Mouse (Mus musculus) forebrain, embryonic 11.5 days (tissue): ENCODE measurements around the gene Itgb2l. TPM values are rescaled to one million over a fixed set of nuclear protein-coding genes. Genes with fewer than 3 reads are reported as not detected.

ENCODE experiments used
- ATAC-seq: fragments of 200-750 bp; cut with Nextera tagmentation; replicated peaks from 2 replicates; pipeline ENCODE4 v1.8.0; 2017; ENCODE audit warnings: moderate TSS enrichment; ENCODE audit not compliant: low FRiP score
- DNase-seq: peaks from one replicate; pipeline ENCODE4 v3.0.0-alpha.2; 2017; ENCODE audit warnings: low spot score
- H3K27ac ChIP-seq: fragments of 300-500 bp; sonication (generic); 2 replicates; pipeline ENCODE4 v1.5.1; 2014; ENCODE audit warnings: low read depth, low read length
- H3K27me3 ChIP-seq: fragments of 300-500 bp; sonication (generic); 2 replicates; pipeline ENCODE4 v1.6.1; 2014; ENCODE audit warnings: mild to moderate bottlenecking, low read length, mixed read lengths; ENCODE audit not compliant: control insufficient read depth, insufficient read depth
- H3K36me3 ChIP-seq: fragments of 300-500 bp; sonication (generic); 2 replicates; pipeline ENCODE4 v1.6.1; 2014; ENCODE audit warnings: mild to moderate bottlenecking, low read length, moderate library complexity, mixed read lengths; ENCODE audit not compliant: control insufficient read depth, insufficient read depth
- H3K4me1 ChIP-seq: fragments of 300-500 bp; sonication (generic); replicated peaks from 2 replicates; pipeline ENCODE4 v1.6.1; 2014; ENCODE audit warnings: low read length, mixed read lengths; ENCODE audit not compliant: control insufficient read depth, insufficient read depth
- H3K4me2 ChIP-seq: fragments of 300-500 bp; sonication (generic); 2 replicates; pipeline ENCODE4 v1.6.1; 2014; ENCODE audit warnings: low read depth, mild to moderate bottlenecking, low read length, moderate library complexity, mixed read lengths; ENCODE audit not compliant: severe bottlenecking
- H3K4me3 ChIP-seq: fragments of 300-500 bp; sonication (generic); 2 replicates; pipeline ENCODE4 v1.5.1; 2014; ENCODE audit warnings: low read depth, low read length
- H3K9ac ChIP-seq: fragments of 300-500 bp; sonication (generic); 2 replicates; pipeline ENCODE4 v1.6.1; 2014; ENCODE audit warnings: low read length
- H3K9me3 ChIP-seq: fragments of 300-500 bp; sonication (generic); 2 replicates; pipeline ENCODE4 v1.6.1; 2016; ENCODE audit warnings: low read length, mixed read lengths; ENCODE audit not compliant: control insufficient read depth
- WGBS: fragments of 180-500 bp; shearing (Covaris S2); extraction: QIAGEN DNeasy Blood & Tissue Kit; methylation state at CpG from one replicate; pipeline ENCODE4 v1.1.7; 2014; 5-methylcytosine and 5-hydroxymethylcytosine counted together
- polyA plus RNA-seq: library from polyadenylated mRNA; unstranded; fragments of >200 nt; fragmentation: Nextera tagmentation; extraction: Ambion mirVana; gene quantifications from 2 replicates; pipeline ENCODE4 v1.2.1, GENCODE M21; 2014

The Itgb2l gene
- polyA plus RNA-seq, 1 experiment from 2014 or later, result not detected

GRCm38 (mm10) chr16:96384741-96385140 is 58.7 kb downstream of the Itgb2l start:
- H3K9ac ChIP-seq, result no peak overlapping the region
- DNase-seq (no peak), ATAC-seq (no peak)
- no peak overlapping the region for H3K4me3 ChIP-seq
- H3K27me3 ChIP-seq, result no peaks in the 10 kb centered on the region
- no peaks in the 10 kb centered on the region for H3K4me1 ChIP-seq
- H3K27ac ChIP-seq, result no peak overlapping the region
- H3K9me3 ChIP-seq, result no peaks in the 10 kb centered on the region
- H3K4me2 ChIP-seq, result no peak overlapping the region
- no peaks in the 10 kb centered on the region for H3K36me3 ChIP-seq

DNA sequence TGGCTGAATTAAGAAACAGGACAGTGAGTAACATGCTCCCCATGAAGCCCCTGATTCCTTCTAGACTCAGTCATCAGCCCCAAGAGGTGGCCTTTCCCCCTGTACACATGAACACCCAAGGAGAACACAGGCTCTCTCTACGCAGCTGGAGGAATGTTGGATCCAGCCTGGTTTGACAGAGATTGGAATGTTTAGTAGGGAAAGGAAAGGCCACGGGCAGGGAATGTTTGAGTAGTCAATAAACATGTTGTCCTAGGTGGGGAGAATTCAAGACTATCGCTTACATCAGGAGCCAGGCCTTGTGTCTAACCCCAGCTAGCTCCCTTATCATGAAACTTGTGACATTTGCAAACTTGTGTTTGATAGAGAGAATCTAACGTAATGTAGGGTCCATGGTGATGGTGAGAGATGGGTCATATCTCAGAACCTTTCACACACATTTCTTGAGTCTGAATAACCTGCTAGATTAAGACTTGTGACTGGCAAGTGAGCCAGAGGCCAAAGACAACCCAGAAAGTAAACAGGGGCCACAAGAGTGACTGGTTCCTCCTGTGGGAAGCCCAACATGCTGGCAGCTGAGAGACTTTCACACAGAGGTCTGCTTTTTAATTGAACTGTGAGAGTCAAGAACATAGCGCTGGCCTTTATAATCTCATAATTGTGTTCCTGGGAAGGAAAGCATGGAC is 60.8 kb downstream of the Itgb2l start:
- ATAC-seq (no peak), DNase-seq (no peak)

GRCm38 (mm10) chr16:96381435-96381834 is 62.0 kb downstream of the Itgb2l start:
- H3K4me3 ChIP-seq, result no peak overlapping the region
- no peaks in the 10 kb centered on the region for H3K27me3 ChIP-seq
- no peaks in the 10 kb centered on the region for H3K9me3 ChIP-seq
- no peak for ATAC-seq
- no peak for DNase-seq
- no peak overlapping the region for H3K27ac ChIP-seq
- 90% methylated on average over 12 of the region's 12 CpGs for WGBS
- H3K4me1 ChIP-seq, result no peaks in the 10 kb centered on the region
- H3K36me3 ChIP-seq, result no peaks in the 10 kb centered on the region
- no peak overlapping the region for H3K4me2 ChIP-seq
- H3K9ac ChIP-seq, result no peak overlapping the region

More for the DNA sequence above, 60.8 kb downstream of the Itgb2l start:
- H3K27me3 ChIP-seq, result no peaks in the 10 kb centered on the region
- H3K4me2 ChIP-seq, result no peak overlapping the region
- WGBS, result 89% methylated on average over 5 of the region's 5 CpGs
- no peaks in the 10 kb centered on the region for H3K4me1 ChIP-seq
- no peak overlapping the region for H3K27ac ChIP-seq
- no peak overlapping the region for H3K9ac ChIP-seq
- no peak overlapping the region for H3K4me3 ChIP-seq
- no peaks in the 10 kb centered on the region for H3K9me3 ChIP-seq
- no peaks in the 10 kb centered on the region for H3K36me3 ChIP-seq

GRCm38 (mm10) chr16:96378111-96378510 is 65.3 kb downstream of the Itgb2l start:
- no peaks in the 10 kb centered on the region for H3K27me3 ChIP-seq
- 96% methylated on average over 10 of the region's 10 CpGs for WGBS
- DNase-seq, result no peak
- no peak overlapping the region for H3K27ac ChIP-seq
- no peak overlapping the region for H3K4me3 ChIP-seq
- H3K4me2 ChIP-seq, result no peak overlapping the region
- no peak overlapping the region for H3K9ac ChIP-seq
- H3K36me3 ChIP-seq, result no peaks in the 10 kb centered on the region
- ATAC-seq, result no peak
- H3K9me3 ChIP-seq, result no peaks in the 10 kb centered on the region
- no peaks in the 10 kb centered on the region for H3K4me1 ChIP-seq

DNA sequence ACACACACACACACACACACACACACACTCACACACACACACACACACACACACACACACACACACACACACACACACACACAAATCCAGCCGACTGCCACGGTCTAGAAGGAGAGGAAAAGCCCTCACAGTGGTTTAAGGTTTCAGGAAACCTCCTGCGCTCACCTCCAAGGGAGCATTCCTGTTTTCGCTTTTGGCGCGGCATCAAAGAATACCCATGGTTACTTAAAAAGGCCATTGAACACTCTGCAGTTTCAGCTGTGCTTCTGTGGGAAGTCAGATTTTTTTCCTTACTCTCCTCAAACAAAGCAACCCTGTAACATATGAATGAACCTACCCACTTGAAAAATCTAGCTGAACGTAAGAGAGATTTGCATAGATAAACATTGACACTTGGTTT is 67.1 kb downstream of the Itgb2l start:
- no peak overlapping the region for H3K9ac ChIP-seq
- DNase-seq (no peak), ATAC-seq (no peak)
- H3K9me3 ChIP-seq, result no peaks in the 10 kb centered on the region
- H3K4me3 ChIP-seq, result no peak overlapping the region
- no peak overlapping the region for H3K27ac ChIP-seq
- H3K4me2 ChIP-seq, result no peak overlapping the region
- H3K4me1 ChIP-seq, result no peaks in the 10 kb centered on the region
- H3K27me3 ChIP-seq, result no peaks in the 10 kb centered on the region
- no peaks in the 10 kb centered on the region for H3K36me3 ChIP-seq
- 37% methylated on average over 7 of the region's 7 CpGs for WGBS

- H3K4me1 ChIP-seq, result no peaks in the 10 kb centered on the region
These were observed 67.9 kb downstream of the Itgb2l start for GRCm38 (mm10) chr16:96375538-96375937.

GRCm38 (mm10) chr16:96372752-96373118 is 70.7 kb downstream of the Itgb2l start:
- Histone ChIP-seq H3K36me3 (no peaks in the 10 kb centered on the region), H3K4me2 (no peak overlapping the region), H3K9ac (no peak overlapping the region), H3K27ac (no peak overlapping the region), H3K27me3 (no peaks in the 10 kb centered on the region), H3K9me3 (no peaks in the 10 kb centered on the region), H3K4me3 (no peak overlapping the region), H3K4me1 (no peaks in the 10 kb centered on the region)
- ATAC-seq (no peak), DNase-seq (no peak)
- WGBS, result 91% methylated on average over 8 of the region's 8 CpGs

More at GRCm38 (mm10) chr16:96375538-96375937, 67.9 kb downstream of the Itgb2l start:
- H3K27me3 ChIP-seq, result no peaks in the 10 kb centered on the region
- H3K9me3 ChIP-seq, result no peaks in the 10 kb centered on the region
- H3K4me2 ChIP-seq, result no peak overlapping the region
- WGBS, result 92% methylated on average over 7 of the region's 7 CpGs
- ATAC-seq, result no peak
- no peak for DNase-seq
- no peak overlapping the region for H3K27ac ChIP-seq
- H3K36me3 ChIP-seq, result no peaks in the 10 kb centered on the region
- no peak overlapping the region for H3K9ac ChIP-seq
- no peak overlapping the region for H3K4me3 ChIP-seq

Other genes starting within 250 kb of the Itgb2l start
- 0.76 and 1.3 TPM in 2 replicates for gene Sh3bgr, start 243.2 kb downstream of the Itgb2l start, polyA plus RNA-seq
- 0.19 and 0.41 TPM in 2 replicates for gene B3galt5, start 207.8 kb downstream of the Itgb2l start, polyA plus RNA-seq
- gene Pcp4, start 24.0 kb upstream of the Itgb2l start, polyA plus RNA-seq, result 7.5 and 9.4 TPM in 2 replicates